Mouse (Mus musculus) spleen, adult 2 months (tissue): Measurements from ENCODE around the gene Stat6.

Experiments used
- CTCF ChIP-seq: fragments of 200-500 bp; IDR thresholded peaks from 2 replicates; pipeline ENCODE4 v1.5.1; 2011; ENCODE audit warnings: mild to moderate bottlenecking, inconsistent platforms; ENCODE audit not compliant: insufficient read depth, insufficient read length, insufficient replicate concordance; ENCODE audit errors: extremely low read depth
- POLR2A ChIP-seq: fragments of 200-500 bp; IDR thresholded peaks from 2 replicates; pipeline ENCODE4 v1.6.1; 2011; ENCODE audit warnings: low read depth, low read length, inconsistent platforms

- TF ChIP-seq CTCF (no peak), POLR2A (no peak)
These were observed 20.8 kb downstream of the Stat6 start for GRCm38 (mm10) chr10:127663590-127663989.
